Mouse (Mus musculus): ENCODE data around the gene App. TPM values are rescaled to one million over a fixed set of nuclear protein-coding genes. Genes with fewer than 3 reads are reported as not detected.
A peak's percentile ranks its signal among the peaks of the same experiment; 100 is the strongest.

App gene
- polyA plus RNA-seq, 1 experiment from 2014 or later: 132 TPM

- peak; percentile 58 for ATAC-seq (replicated peaks; ENCODE audit: low FRiP score, low TSS enrichment, low read depth)
These were observed 794 bp downstream of the App start for GRCm38 (mm10) chr16:85172571-85173372.

GRCm38 (mm10) chr16:85171976-85172570, 1.5 kb downstream of the App start:
- H3K4me3 ChIP-seq (ENCODE audit: low read depth, low read length): peak overlapping the region; percentile 91
- ATAC-seq (replicated peaks; ENCODE audit: low FRiP score, low TSS enrichment, low read depth): peak; percentile 55

More at GRCm38 (mm10) chr16:85172571-85173372, 794 bp downstream of the App start:
- H3K9me3 ChIP-seq (ENCODE audit: control insufficient read depth, low read length): no peaks in the 10 kb centered on the region
- peak; percentile 85 for DNase-seq (ENCODE audit: low spot score)
- peak overlapping the region; percentile 91 for H3K4me3 ChIP-seq (ENCODE audit: low read depth, low read length)
- H3K27me3 ChIP-seq (replicated peaks; ENCODE audit: control insufficient read depth, insufficient read depth, low read length): no peaks in the 10 kb centered on the region
- H3K9ac ChIP-seq (ENCODE audit: low read length): peak overlapping the region; percentile 89
- H3K36me3 ChIP-seq (ENCODE audit: control insufficient read depth, insufficient read depth, low read length): no peaks in the 10 kb centered on the region
- H3K27ac ChIP-seq (ENCODE audit: low read depth): peak overlapping the region; percentile 86
- peaks cover 8% of the 10 kb centered on the region for H3K4me1 ChIP-seq (replicated peaks; ENCODE audit: control insufficient read depth, insufficient read depth, low read length)
- WGBS: under 1% methylated on average over 65 of the region's 68 CpGs
- H3K4me2 ChIP-seq (ENCODE audit: low read length): peak overlapping the region; percentile 71

GRCm38 (mm10) chr16:85170826-85171510, 2.6 kb downstream of the App start:
- Histone ChIP-seq H3K4me2 (ENCODE audit: low read length) (peak overlapping the region; percentile 71), H3K4me1 (replicated peaks; ENCODE audit: control insufficient read depth, insufficient read depth, low read length) (peaks cover 8% of the 10 kb centered on the region), H3K9ac (ENCODE audit: low read length) (no peak overlapping the region), H3K27ac (ENCODE audit: low read depth) (no peak overlapping the region), H3K36me3 (ENCODE audit: control insufficient read depth, insufficient read depth, low read length) (no peaks in the 10 kb centered on the region), H3K9me3 (ENCODE audit: control insufficient read depth, low read length) (no peaks in the 10 kb centered on the region), H3K27me3 (replicated peaks; ENCODE audit: control insufficient read depth, insufficient read depth, low read length) (no peaks in the 10 kb centered on the region), H3K4me3 (ENCODE audit: low read depth, low read length) (peak overlapping the region; percentile 91; the same call in 1 of the 2 replicates)
- WGBS: 60% methylated on average over 19 of the region's 19 CpGs
- ATAC-seq (replicated peaks; ENCODE audit: low FRiP score, low TSS enrichment, low read depth): no peak
- DNase-seq (ENCODE audit: low spot score): no peak

More at GRCm38 (mm10) chr16:85171976-85172570, 1.5 kb downstream of the App start:
- H3K9me3 ChIP-seq (ENCODE audit: control insufficient read depth, low read length): no peaks in the 10 kb centered on the region
- H3K4me2 ChIP-seq (ENCODE audit: low read length): peak overlapping the region; percentile 71
- H3K4me1 ChIP-seq (replicated peaks; ENCODE audit: control insufficient read depth, insufficient read depth, low read length): peaks cover 8% of the 10 kb centered on the region
- peak; percentile 80 for DNase-seq (ENCODE audit: low spot score)
- 4% methylated on average over 10 of the region's 10 CpGs for WGBS
- peak overlapping the region; percentile 86 for H3K27ac ChIP-seq (ENCODE audit: low read depth)
- H3K9ac ChIP-seq (ENCODE audit: low read length): peak overlapping the region; percentile 89
- no peaks in the 10 kb centered on the region for H3K36me3 ChIP-seq (ENCODE audit: control insufficient read depth, insufficient read depth, low read length)
- H3K27me3 ChIP-seq (replicated peaks; ENCODE audit: control insufficient read depth, insufficient read depth, low read length): no peaks in the 10 kb centered on the region

GRCm38 (mm10) chr16:85168821-85169220, 4.7 kb downstream of the App start:
- no peaks in the 10 kb centered on the region for H3K9me3 ChIP-seq (ENCODE audit: control insufficient read depth, low read length)
- H3K4me2 ChIP-seq (ENCODE audit: low read length): no peak overlapping the region
- H3K27me3 ChIP-seq (replicated peaks; ENCODE audit: control insufficient read depth, insufficient read depth, low read length): no peaks in the 10 kb centered on the region
- 52% methylated on average over 5 of the region's 5 CpGs for WGBS
- no peak overlapping the region for H3K4me3 ChIP-seq (ENCODE audit: low read depth, low read length)
- DNase-seq (ENCODE audit: low spot score) (no peak), ATAC-seq (replicated peaks; ENCODE audit: low FRiP score, low TSS enrichment, low read depth) (no peak)
- peaks cover 8% of the 10 kb centered on the region for H3K4me1 ChIP-seq (replicated peaks; ENCODE audit: control insufficient read depth, insufficient read depth, low read length)
- H3K9ac ChIP-seq (ENCODE audit: low read length): no peak overlapping the region
- H3K27ac ChIP-seq (ENCODE audit: low read depth): no peak overlapping the region
- H3K36me3 ChIP-seq (ENCODE audit: control insufficient read depth, insufficient read depth, low read length): no peaks in the 10 kb centered on the region

- H3K27ac ChIP-seq (ENCODE audit: low read depth): no peak overlapping the region
- H3K9ac ChIP-seq (ENCODE audit: low read length): no peak overlapping the region
- H3K27me3 ChIP-seq (replicated peaks; ENCODE audit: control insufficient read depth, insufficient read depth, low read length): no peaks in the 10 kb centered on the region
- no peak overlapping the region for H3K4me2 ChIP-seq (ENCODE audit: low read length)
- peaks cover 6% of the 10 kb centered on the region for H3K4me1 ChIP-seq (replicated peaks; ENCODE audit: control insufficient read depth, insufficient read depth, low read length)
- 74% methylated on average over 4 of the region's 4 CpGs for WGBS
- H3K36me3 ChIP-seq (ENCODE audit: control insufficient read depth, insufficient read depth, low read length): no peaks in the 10 kb centered on the region
- no peaks in the 10 kb centered on the region for H3K9me3 ChIP-seq (ENCODE audit: control insufficient read depth, low read length)
- DNase-seq (ENCODE audit: low spot score) (no peak), ATAC-seq (replicated peaks; ENCODE audit: low FRiP score, low TSS enrichment, low read depth) (no peak)
- no peak overlapping the region for H3K4me3 ChIP-seq (ENCODE audit: low read depth, low read length)
These were observed 7.4 kb downstream of the App start for GRCm38 (mm10) chr16:85166205-85166604.

- H3K27me3 ChIP-seq (replicated peaks; ENCODE audit: control insufficient read depth, insufficient read depth, low read length): no peaks in the 10 kb centered on the region
- no peaks in the 10 kb centered on the region for H3K9me3 ChIP-seq (ENCODE audit: control insufficient read depth, low read length)
- H3K4me1 ChIP-seq (replicated peaks; ENCODE audit: control insufficient read depth, insufficient read depth, low read length): 0 out of 2 replicates have a peak, but pooled peaks cover 2% of the 10 kb centered on the region
- ATAC-seq (replicated peaks; ENCODE audit: low FRiP score, low TSS enrichment, low read depth) (no peak), DNase-seq (ENCODE audit: low spot score) (no peak)
- H3K4me2 ChIP-seq (ENCODE audit: low read length): no peak overlapping the region
- 56% methylated on average over 7 of the region's 7 CpGs for WGBS
- no peak overlapping the region for H3K9ac ChIP-seq (ENCODE audit: low read length)
- H3K36me3 ChIP-seq (ENCODE audit: control insufficient read depth, insufficient read depth, low read length): no peaks in the 10 kb centered on the region
- H3K4me3 ChIP-seq (ENCODE audit: low read depth, low read length): no peak overlapping the region
- no peak overlapping the region for H3K27ac ChIP-seq (ENCODE audit: low read depth)
These were observed 7.9 kb downstream of the App start for GRCm38 (mm10) chr16:85165631-85166030.

- Histone ChIP-seq H3K4me2 (ENCODE audit: low read length) (no peak overlapping the region), H3K4me1 (replicated peaks; ENCODE audit: control insufficient read depth, insufficient read depth, low read length) (0 out of 2 replicates have a peak, but pooled peaks cover 2% of the 10 kb centered on the region), H3K27me3 (replicated peaks; ENCODE audit: control insufficient read depth, insufficient read depth, low read length) (no peaks in the 10 kb centered on the region), H3K9ac (ENCODE audit: low read length) (no peak overlapping the region), H3K9me3 (ENCODE audit: control insufficient read depth, low read length) (no peaks in the 10 kb centered on the region), H3K36me3 (ENCODE audit: control insufficient read depth, insufficient read depth, low read length) (no peaks in the 10 kb centered on the region), H3K27ac (ENCODE audit: low read depth) (no peak overlapping the region), H3K4me3 (ENCODE audit: low read depth, low read length) (no peak overlapping the region)
- ATAC-seq (replicated peaks; ENCODE audit: low FRiP score, low TSS enrichment, low read depth) (no peak), DNase-seq (ENCODE audit: low spot score) (no peak)
- 35% methylated on average over 7 of the region's 7 CpGs for WGBS
These were observed 8.4 kb downstream of the App start for GRCm38 (mm10) chr16:85165177-85165576.

- Histone ChIP-seq H3K4me3 (ENCODE audit: low read depth, low read length) (no peak overlapping the region), H3K9me3 (ENCODE audit: control insufficient read depth, low read length) (no peaks in the 10 kb centered on the region), H3K4me2 (ENCODE audit: low read length) (no peak overlapping the region), H3K36me3 (ENCODE audit: control insufficient read depth, insufficient read depth, low read length) (no peaks in the 10 kb centered on the region), H3K27me3 (replicated peaks; ENCODE audit: control insufficient read depth, insufficient read depth, low read length) (no peaks in the 10 kb centered on the region), H3K4me1 (replicated peaks; ENCODE audit: control insufficient read depth, insufficient read depth, low read length) (peaks cover 5% of the 10 kb centered on the region; the same call in 1 of the 2 replicates), H3K27ac (ENCODE audit: low read depth) (no peak overlapping the region), H3K9ac (ENCODE audit: low read length) (no peak overlapping the region)
- DNase-seq (ENCODE audit: low spot score) (no peak), ATAC-seq (replicated peaks; ENCODE audit: low FRiP score, low TSS enrichment, low read depth) (no peak)
- 81% methylated on average over 6 of the region's 6 CpGs for WGBS
These were observed 10.8 kb downstream of the App start for GRCm38 (mm10) chr16:85162779-85163178.

Data from intestine, embryonic 14.5 days (tissue).